Mouse (Mus musculus): ENCODE data around the gene Pcbp4. TPM values are rescaled to one million over a fixed set of nuclear protein-coding genes. Genes with fewer than 3 reads are reported as not detected.
A peak's percentile ranks its signal among the peaks of the same experiment; 100 is the strongest.

Pcbp4 gene
- total RNA-seq, 4 experiments from 2014 or later = 186 to 215 (median 199) TPM

GRCm38 (mm10) chr9:106463122-106464063 is 10.3 kb downstream of the Pcbp4 start:
- DNase-seq (ENCODE audit: low spot score in 2 of 2) = no peak

GRCm38 (mm10) chr9:106464751-106465541 is 11.9 kb downstream of the Pcbp4 start:
- peak; percentile 44 to 75 for DNase-seq (ENCODE audit: low spot score in 2 of 2)

- peak; percentile 75 to 83 for DNase-seq (ENCODE audit: low spot score in 2 of 2)
These were observed 12.6 kb downstream of the Pcbp4 start, which contains the start of gene Gpr62 for GRCm38 (mm10) chr9:106465571-106466200. Gene Gpr62, minus strand, starts transcription at chr9:106465938.

- DNase-seq (ENCODE audit: low spot score in 2 of 2) = no peak
These were observed 13.6 kb downstream of the Pcbp4 start for GRCm38 (mm10) chr9:106466721-106467120.

GRCm38 (mm10) chr9:106467746-106468145 is 14.7 kb downstream of the Pcbp4 start:
- DNase-seq (ENCODE audit: low spot score in 2 of 2) = no peak

GRCm38 (mm10) chr9:106469317-106469716 is 16.2 kb downstream of the Pcbp4 start:
- DNase-seq (ENCODE audit: low spot score in 2 of 2) = no peak

GRCm38 (mm10) chr9:106469776-106470175 is 16.7 kb downstream of the Pcbp4 start:
- DNase-seq (ENCODE audit: low spot score in 2 of 2) = no peak

GRCm38 (mm10) chr9:106470991-106471750 is 18.1 kb downstream of the Pcbp4 start:
- DNase-seq (ENCODE audit: low spot score in 2 of 2) = peak in 1 of 2 experiments; percentile 10

GRCm38 (mm10) chr9:106471892-106472291 is 18.8 kb downstream of the Pcbp4 start:
- peak in 1 of 2 experiments; percentile 60 for DNase-seq (ENCODE audit: low spot score in 2 of 2)

GRCm38 (mm10) chr9:106472321-106472720 is 19.2 kb downstream of the Pcbp4 start:
- DNase-seq (ENCODE audit: low spot score in 2 of 2) = peak; percentile 8 to 20

GRCm38 (mm10) chr9:106473081-106473752 is 20.1 kb downstream of the Pcbp4 start:
- DNase-seq (ENCODE audit: low spot score in 2 of 2) = peak; percentile 3 to 27

GRCm38 (mm10) chr9:106473753-106474105 is 20.6 kb downstream of the Pcbp4 start:
- DNase-seq (ENCODE audit: low spot score in 2 of 2) = peak in 1 of 2 experiments; percentile 25

- peak; percentile 49 to 60 for DNase-seq (ENCODE audit: low spot score in 2 of 2)
These were observed 21.4 kb downstream of the Pcbp4 start for GRCm38 (mm10) chr9:106474456-106474855.

GRCm38 (mm10) chr9:106475046-106475445 is 22.0 kb downstream of the Pcbp4 start:
- DNase-seq (ENCODE audit: low spot score in 2 of 2) = peak in 1 of 2 experiments; percentile 13

- peak in 1 of 2 experiments; percentile 3 for DNase-seq (ENCODE audit: low spot score in 2 of 2)
These were observed 22.5 kb downstream of the Pcbp4 start, which contains the start of gene Rrp9 for GRCm38 (mm10) chr9:106475663-106476001. Gene Rrp9, plus strand, starts transcription at chr9:106475963.

GRCm38 (mm10) chr9:106476002-106476923 is 23.2 kb downstream of the Pcbp4 start:
- DNase-seq (ENCODE audit: low spot score in 2 of 2) = peak; percentile 21 to 32

GRCm38 (mm10) chr9:106476924-106477484 is 23.9 kb downstream of the Pcbp4 start, which contains the start of gene Parp3:
Gene Parp3, minus strand, starts transcription at chr9:106476949.
- peak; percentile 100 for DNase-seq (ENCODE audit: low spot score in 2 of 2)

GRCm38 (mm10) chr9:106477649-106478048 is 24.6 kb downstream of the Pcbp4 start:
- peak in 1 of 2 experiments; percentile 3 for DNase-seq (ENCODE audit: low spot score in 2 of 2)

- peak in 1 of 2 experiments; percentile 2 for DNase-seq (ENCODE audit: low spot score in 2 of 2)
These were observed 25.0 kb downstream of the Pcbp4 start for GRCm38 (mm10) chr9:106478101-106478500.

All from layer of hippocampus, adult 8-10 months (tissue).